ENCODE assay signal across 28 mouse cellular contexts in the genomic region with DNA sequence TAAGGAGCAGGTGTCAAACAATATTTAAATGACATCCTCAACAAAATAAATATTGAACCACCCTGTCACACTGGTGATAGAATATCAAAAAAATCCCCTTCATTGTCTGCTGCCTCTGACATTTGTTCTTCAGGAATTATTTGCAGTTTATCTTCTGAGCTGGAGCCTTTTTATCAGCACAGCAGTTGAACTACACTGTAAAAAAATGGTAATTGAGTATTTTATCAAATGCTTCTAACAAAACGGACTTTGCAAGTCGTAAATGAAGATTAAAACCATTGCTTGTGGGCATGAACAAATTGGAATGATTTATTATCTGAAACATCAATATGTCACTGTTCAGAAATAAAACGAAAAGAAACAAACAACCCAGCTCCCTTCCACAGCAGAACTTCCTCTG.
"Had no signal": no experiment of that assay in that cellular context is flagged by ENCODE, and none has a peak within 500 bp of the region (broad histone marks: within the 10 kb centered on the region; RNA-seq: fewer than 3 reads in every experiment).

No protein-coding gene starts in this region.

- H3K36me3 ChIP-seq: embryonic facial prominence, embryonic 10.5 days; embryonic facial prominence, embryonic 12.5 days; embryonic facial prominence, embryonic 13.5 days; embryonic facial prominence, embryonic 15.5 days; forebrain, embryonic 10.5 days; forebrain, embryonic 12.5 days; forebrain, embryonic 15.5 days had no signal

- DNase-seq: cerebellum, adult 8-10 months; cerebellum, adult 9-10 months; cerebellum, adult 9-11 months; cerebellum, postnatal 10 days; cerebellum, postnatal 14 days; cerebellum, postnatal 25 days; cerebellum, postnatal 36 days; embryo, embryonic 11 days; forebrain, postnatal 0 days; gastrocnemius, adult 2 months; gastrocnemius, postnatal 10 days; gastrocnemius, postnatal 14 days; gastrocnemius, postnatal 25 days; gastrocnemius, postnatal 36 days; heart, adult 11 months; heart, adult 18-20 months; heart, adult 2 months had no signal

- H3K9ac ChIP-seq: embryonic facial prominence, embryonic 12.5 days; embryonic facial prominence, embryonic 13.5 days; embryonic facial prominence, embryonic 15.5 days; forebrain, embryonic 12.5 days; forebrain, embryonic 13.5 days; forebrain, embryonic 15.5 days; forebrain, postnatal 0 days had no signal

- H3K27me3 ChIP-seq: embryonic facial prominence, embryonic 12.5 days; embryonic facial prominence, embryonic 13.5 days; embryonic facial prominence, embryonic 15.5 days; forebrain, embryonic 12.5 days; forebrain, embryonic 13.5 days; forebrain, embryonic 15.5 days had no signal

- ATAC-seq: forebrain, embryonic 13.5 days; forebrain, embryonic 14.5 days; forebrain, embryonic 15.5 days; forebrain, embryonic 16.5 days; forebrain, postnatal 0 days had no signal

- H3K4me1 ChIP-seq: embryonic facial prominence, embryonic 10.5 days; embryonic facial prominence, embryonic 12.5 days; embryonic facial prominence, embryonic 13.5 days; embryonic facial prominence, embryonic 15.5 days; forebrain, embryonic 12.5 days; forebrain, embryonic 13.5 days; forebrain, embryonic 15.5 days had no signal

- H3K27ac ChIP-seq: embryonic facial prominence, embryonic 10.5 days; embryonic facial prominence, embryonic 12.5 days; embryonic facial prominence, embryonic 13.5 days; embryonic facial prominence, embryonic 15.5 days; forebrain, embryonic 10.5 days; forebrain, embryonic 12.5 days; forebrain, embryonic 13.5 days; forebrain, embryonic 15.5 days; gastrocnemius, adult 2 months; heart, adult 2 months had no signal

- H3K4me3 ChIP-seq: embryonic facial prominence, embryonic 10.5 days; embryonic facial prominence, embryonic 12.5 days; embryonic facial prominence, embryonic 13.5 days; embryonic facial prominence, embryonic 15.5 days; erythroblast, embryonic 14.5 days; forebrain, embryonic 10.5 days; forebrain, embryonic 12.5 days; forebrain, embryonic 13.5 days; forebrain, embryonic 15.5 days; gastrocnemius, adult 2 months; heart, adult 2 months had no signal

- H3K4me2 ChIP-seq: embryonic facial prominence, embryonic 12.5 days; embryonic facial prominence, embryonic 13.5 days; embryonic facial prominence, embryonic 15.5 days; forebrain, embryonic 12.5 days; forebrain, embryonic 13.5 days; forebrain, embryonic 15.5 days had no signal

- H3K9me3 ChIP-seq: embryonic facial prominence, embryonic 10.5 days; embryonic facial prominence, embryonic 12.5 days; embryonic facial prominence, embryonic 13.5 days; embryonic facial prominence, embryonic 15.5 days; forebrain, embryonic 10.5 days; forebrain, embryonic 12.5 days; forebrain, embryonic 13.5 days; forebrain, embryonic 15.5 days had no signal
